Mouse (Mus musculus): ENCODE results near the gene Mllt6.

Mllt6 gene

DNA sequence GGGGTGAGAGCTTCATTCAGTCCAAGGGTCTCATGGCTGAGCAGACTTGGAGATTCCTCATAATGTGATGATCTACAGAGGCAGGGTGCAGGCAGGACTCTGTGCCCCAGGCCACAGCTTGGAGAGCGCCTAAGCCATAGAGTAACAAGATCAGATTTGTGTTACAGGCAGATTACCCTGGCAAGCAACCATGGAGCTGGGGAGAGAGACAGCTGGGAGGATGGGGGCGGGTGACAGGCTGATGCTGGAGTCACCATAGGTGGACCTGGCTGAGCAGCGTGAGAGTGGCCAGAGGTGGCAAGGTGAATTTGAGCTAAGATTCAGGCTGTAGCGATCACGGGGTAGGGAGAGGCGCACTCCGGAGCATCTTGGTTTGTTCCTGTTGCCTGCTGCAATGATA, 4.9 kb downstream of the Mllt6 start:
- no peak for DNase-seq (ENCODE audit: low read depth)

DNA sequence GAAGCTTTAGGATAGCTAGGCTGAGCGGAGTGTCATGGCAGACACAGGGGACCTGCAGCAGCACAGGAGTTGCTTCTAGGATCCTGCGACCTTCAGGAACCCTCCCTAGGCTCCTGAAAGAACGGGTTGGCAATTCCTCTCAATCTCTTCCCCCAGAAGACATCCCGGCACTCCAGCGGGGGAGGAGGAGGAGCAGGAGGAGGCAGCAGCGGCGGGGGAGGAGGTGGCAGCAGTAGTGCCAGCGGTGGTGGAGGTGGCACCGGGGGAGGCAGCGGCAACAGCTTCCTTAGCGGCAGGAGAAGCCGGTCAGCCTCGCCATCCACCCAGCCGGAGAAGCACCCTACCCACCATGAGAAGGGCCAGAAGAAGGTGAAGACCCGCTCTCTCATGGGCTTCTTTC, 6.1 kb downstream of the Mllt6 start:
- no peak for DNase-seq (ENCODE audit: low read depth)

DNA sequence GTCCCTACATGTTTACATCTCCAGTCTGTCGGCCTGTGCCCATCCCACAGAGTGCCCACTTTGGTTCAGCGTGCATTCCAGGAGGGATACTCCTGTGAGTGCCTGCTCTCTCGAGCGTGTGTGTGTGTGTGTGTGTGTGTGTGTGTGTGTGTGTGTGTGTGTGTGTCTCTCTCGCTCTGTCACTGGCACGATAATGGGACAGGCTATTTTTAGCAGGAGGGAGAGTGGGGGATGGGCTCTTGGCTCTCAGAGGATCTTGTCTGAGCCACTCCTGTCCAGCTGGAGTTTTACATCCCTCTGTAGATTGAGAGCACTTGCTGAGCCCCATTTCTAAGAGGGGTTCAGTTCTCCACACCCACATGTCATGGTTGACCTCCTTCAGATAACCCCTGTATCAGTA, 6.6 kb downstream of the Mllt6 start:
- no peak for DNase-seq (ENCODE audit: low read depth)

DNA sequence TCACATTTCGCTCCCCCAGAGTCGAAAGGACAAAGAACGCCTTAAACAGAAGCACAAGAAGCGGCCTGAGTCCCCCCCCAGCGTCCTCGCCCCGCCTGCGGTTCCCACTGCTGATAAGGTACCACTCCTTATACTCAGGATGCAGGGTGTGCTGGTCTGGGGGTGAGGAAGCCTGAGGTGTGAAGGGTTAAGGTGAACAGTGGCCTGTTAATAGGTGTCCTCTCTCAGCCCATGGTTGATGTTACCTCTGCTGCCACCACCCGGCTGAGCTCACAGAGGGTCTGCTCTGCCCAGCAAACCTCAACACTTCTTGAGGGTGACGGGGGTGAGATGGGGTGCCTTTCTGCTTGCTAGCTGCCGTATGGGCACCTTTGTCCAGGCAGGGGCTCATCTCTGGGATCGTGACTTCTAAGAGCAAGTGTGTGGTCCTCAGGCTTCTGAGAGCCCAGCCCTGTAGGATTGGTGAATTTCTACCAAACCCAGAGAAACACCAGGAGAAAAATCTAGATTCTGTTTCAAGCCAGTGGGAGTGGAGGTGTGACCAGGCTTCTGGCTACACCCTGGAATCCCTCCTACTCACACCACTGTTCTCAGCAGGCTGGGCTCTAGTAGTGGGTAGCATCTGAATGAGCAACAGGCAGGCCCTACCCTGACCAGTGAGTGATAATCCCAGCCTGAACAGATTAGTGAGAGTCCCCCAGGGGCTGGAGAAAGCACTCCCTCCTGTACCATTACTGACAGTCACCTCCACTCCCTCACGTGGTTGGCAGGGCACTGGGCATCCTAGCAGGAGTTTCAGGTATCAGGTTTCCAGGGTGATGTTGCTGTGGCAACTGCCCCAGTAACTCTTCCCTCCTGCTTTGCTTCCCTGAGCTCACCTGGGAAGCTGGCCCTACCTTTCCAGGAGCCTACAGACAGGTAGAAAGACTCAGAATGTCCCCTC, 7.3 kb downstream of the Mllt6 start:
- DNase-seq (ENCODE audit: low read depth) = no peak

DNA sequence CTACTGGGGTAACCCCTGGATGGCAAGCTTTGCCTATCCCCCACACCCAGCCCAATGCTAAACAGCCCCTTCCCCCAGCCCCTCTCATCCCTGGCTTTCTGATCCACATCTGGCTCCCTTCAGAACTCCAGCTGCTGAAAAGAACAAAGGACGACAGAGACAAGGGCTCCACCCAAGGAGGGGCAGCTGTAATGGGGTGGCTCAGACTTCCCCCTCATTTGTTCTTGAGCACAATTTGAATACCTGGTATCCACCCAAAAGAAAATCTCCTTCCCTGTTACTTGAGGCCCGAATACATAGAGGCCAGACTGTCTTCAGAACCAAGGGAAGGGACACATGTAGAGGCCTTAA, 7.9 kb downstream of the Mllt6 start:
- DNase-seq (ENCODE audit: low read depth) = no peak

DNA sequence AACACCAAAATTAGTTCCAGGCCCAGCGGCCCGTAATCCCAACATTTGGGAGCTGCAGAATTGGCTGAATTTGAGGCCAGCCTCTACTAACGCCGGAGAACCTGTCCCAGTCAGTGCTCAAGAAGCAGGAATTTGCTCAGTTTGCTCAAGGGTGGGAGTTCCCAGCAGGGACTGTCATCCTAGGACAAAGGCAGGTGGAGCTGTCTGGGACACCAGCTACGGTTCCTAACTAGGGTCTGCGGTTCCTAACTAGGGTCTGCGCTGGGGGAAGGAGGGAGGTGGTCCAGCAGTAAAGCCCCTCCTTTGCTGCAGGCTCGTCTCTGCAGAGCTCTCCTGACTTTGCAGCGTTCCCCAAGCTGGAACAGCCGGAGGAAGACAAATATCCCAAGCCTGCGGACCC, 9.9 kb downstream of the Mllt6 start:
- no peak for DNase-seq (ENCODE audit: low read depth)

DNA sequence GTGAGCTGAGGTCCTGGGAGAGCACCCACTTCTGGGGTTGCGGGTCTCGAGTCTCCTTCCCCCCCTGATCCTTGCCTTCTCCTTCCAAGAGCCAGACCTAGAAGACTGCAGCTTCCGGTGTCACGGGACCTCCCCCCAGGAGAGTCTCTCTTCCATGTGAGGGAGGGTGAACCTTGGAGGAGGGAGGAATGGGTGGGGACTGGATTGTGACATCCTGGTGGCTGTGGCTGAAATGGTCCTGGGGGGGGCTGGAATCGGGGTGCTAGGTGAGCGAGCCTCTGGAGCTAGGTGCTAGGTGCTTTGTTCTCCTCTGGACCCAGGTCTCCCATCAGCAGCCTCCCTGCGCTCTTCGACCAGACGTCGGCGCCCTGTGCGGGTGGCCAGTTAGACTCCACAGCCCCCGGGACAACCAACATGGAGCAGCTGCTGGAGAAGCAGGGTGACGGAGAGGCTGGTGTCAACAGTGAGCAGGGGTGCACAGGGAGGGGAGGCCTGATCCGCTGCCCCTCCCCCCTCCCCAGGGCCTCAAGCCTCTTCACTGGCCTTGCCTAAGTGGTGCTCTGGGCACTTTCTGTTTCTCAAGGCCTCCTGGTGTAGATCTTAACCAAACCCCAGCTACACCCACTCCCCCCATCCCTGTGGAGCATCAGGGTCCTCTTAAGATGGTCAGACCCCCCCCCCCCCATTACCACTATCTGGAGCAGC, 13.0 kb downstream of the Mllt6 start:
- no peak for DNase-seq (ENCODE audit: low read depth)

DNA sequence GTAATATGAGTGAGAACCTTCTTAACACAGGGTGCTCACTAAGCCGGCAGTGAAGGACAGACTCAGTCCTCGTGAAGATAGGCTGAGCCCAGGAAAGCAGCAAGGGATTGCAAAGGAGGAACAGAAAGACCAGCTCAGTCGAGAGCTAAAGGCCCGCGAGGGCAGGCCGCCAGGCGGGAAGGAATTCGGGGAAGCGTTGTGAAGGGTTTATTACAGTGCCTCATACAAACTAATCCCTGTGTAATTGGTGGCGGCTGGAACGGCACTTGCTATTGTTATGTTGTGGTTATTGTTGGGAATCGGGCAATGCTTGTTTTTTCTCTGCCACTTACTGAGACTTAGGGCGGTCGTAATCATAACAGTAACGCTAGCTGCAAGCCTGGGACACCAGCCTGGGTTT, 14.2 kb downstream of the Mllt6 start:
- DNase-seq (ENCODE audit: low read depth) = no peak

DNA sequence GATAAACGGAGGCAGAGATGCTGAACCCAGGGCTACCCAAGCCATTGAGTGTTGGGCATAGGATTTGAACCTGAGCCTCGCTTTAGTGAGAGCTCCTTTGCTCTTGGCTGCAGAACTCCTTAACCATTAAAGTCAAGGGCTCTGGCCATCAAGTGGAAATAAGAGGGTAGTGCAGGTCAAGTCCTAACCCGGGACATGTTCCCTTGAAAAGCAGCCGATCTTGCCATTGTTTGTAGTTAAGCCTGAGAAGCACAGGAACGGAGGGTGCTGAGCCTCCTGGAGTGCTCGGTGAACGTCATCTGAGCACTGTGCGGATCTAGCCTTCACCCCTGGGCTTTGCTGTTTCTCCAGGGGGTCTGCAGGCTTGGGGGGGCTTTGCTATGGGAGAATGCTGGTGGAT, 14.6 kb downstream of the Mllt6 start:
- no peak for DNase-seq (ENCODE audit: low read depth)

DNA sequence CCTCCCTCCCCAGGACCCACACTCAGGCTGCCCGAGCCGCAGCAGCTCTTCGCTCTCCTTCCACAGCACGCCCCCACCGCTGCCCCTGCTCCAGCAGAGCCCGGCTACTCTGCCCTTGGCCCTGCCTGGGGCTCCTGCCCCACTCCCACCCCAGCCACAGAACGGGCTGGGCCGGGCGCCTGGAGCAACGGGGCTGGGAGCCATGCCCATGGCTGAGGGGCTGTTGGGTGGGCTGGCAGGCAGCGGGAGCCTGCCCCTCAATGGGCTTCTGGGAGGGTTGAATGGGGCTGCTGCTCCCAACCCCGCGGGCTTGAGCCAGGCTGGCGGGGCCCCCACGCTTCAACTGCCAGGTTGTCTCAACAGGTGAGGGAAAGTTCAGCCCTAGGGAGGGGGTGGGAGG, 15.1 kb downstream of the Mllt6 start:
- DNase-seq (ENCODE audit: low read depth) = no peak

DNA sequence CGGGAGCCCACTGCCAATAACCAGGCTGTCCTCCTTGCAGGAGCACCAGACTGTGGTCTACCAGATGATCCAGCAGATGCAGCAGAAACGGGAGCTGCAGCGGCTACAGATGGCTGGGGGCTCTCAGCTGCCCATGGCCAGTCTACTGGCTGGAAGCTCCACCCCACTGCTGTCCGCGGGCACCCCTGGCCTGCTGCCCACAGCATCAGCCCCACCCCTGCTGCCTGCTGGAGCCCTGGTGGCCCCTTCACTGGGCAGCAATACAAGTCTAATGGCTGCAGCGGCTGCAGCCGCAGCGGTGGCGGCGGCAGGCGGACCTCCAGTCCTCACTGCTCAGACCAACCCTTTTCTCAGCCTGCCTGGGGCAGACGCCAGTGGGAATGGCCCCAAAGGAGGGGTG, 17.2 kb downstream of the Mllt6 start:
- no peak for DNase-seq (ENCODE audit: low read depth)

DNA sequence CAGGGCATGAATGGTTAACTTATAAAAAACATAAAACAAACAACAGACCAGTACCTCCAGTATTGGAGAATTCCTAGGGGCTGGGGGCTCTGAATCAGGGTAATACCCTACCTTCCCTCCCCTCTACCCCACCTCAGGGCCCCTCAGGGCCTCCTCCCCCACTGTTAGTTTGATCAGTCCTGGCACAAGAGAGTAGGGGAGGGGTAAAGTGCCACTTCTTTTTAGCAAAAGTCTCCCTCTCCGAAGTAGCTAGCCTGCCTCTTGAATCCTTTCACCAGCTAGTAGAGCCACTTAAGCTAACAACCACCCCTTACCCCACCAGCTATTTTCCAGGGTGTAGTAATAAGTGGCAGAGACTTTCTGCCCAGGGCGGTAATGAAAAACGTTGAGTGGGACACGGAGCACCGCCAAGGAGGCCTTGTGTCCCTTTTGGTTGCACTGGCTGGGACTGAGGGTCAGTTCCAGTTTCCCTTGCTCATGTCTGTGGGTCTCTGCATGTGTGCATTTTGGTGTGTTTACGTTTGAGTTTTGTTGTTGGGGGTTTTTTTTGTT, 19.4 kb downstream of the Mllt6 start:
- DNase-seq (ENCODE audit: low read depth) = peak; percentile 26

DNA sequence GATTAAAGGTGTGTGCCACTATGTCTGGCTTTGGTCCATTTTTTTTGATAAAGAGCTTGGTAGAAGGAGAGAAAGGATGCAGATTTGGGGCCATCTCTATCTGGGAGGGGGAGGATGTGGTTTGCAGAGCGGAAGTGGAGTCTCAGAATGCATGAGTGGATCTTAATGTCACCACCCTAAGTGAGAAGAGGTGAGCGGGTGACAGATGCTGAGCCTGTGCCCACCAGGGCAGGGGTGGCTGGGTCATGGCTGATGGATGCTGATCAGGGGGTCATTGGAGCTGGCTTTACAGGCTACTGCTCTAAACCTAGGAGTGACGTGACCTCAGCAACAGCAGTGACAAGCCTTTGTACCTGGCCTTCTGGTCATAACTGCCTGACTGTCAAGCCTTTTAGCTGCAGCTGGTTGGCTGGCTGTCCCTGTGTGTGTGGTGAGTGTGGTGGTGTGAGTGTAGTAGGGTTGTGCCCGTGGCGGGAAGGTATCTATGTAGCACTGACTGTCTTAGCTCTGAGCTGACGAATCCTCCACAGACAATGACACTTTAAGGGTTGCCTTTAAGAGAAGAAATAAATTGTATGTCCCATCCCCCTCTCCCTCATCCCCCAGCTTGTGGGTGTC, 21.0 kb downstream of the Mllt6 start:
- peak; percentile 93 for DNase-seq (ENCODE audit: low read depth)

DNA sequence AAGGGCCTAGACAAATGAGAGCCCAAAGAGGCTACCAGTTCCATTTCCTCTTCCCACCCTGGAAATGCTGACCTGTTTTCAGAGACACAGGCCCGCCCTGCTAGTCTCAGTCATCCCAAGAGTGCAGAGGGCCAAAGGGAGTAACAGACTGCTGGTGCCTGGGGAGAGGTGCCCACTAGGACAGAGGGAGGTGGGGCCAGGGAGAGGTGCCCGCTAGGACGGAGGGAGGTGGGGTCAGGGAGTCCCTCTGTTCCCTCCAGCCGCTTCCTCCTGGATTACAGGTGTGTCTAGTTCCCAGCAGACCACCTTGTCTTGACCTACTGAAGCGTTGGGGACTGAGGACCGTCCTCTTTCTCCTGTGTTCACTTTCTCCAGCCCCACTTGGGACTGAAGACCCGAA, 21.6 kb downstream of the Mllt6 start:
- DNase-seq (ENCODE audit: low read depth) = no peak

DNA sequence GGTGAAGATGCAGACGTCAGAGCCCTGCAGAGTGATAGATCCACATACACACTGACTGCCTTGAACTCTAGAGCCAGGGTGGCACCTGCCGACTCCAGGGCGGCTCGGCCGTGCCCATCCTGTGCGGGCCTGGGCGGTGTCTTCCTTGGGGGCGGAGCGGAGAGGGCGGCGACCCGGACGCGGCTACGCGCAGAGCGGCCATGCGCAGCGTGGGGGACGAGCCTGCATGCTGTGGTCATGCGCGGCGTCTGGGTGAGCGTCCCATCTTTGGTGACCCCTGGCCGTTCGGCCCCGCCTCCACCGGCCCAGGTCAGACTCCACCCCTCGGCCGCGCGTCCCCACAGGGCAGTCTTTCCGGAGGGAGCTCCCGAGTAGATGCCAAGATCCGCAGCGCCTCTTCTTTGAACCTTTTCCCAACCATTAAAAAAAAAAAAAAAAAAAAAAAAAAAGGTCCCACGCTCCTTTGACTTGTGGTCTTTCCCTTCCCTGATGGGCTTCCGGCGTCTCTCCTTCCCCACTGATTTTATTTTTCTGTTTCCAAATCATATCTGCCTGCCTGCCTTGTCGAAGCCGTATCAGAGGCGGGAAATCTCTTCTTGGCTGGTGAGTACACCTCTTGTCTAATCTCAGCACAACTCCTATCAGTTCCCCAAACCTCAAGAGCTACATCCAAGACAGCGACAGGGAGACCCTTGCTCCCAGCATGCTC, 22.6 kb downstream of the Mllt6 start, which contains the start of gene Cisd3:
Cisd3 (plus strand) TSS at position 214 of the 709 bp plus-strand sequence.
- DNase-seq (ENCODE audit: low read depth) = peak; percentile 91

DNA sequence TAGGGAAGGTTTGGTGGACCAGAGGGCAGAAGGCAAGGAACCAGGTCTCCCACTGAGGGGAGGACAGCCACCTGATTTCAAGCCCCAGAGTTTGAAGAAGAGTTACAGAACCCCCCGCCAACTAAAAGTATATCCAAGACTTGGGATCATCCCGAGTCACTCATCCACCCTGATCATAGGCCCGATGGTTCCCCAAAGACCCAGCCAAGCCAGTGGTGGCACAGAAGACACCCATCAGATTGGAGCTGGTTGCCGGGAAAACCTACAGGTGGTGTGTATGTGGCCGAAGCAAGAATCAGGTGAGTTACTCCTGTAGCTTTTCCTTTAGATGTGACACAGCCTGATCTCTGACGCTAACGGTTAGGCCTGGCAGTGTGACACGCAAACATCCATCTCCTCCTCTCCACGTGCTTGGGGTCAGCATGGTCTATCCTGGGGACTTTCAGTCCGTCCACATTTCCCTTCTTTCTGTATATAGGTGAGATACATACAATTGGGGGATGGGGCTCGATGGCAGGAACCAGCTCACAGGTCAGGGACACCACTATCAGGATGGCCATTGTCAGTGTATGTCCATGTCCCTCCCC, 23.2 kb downstream of the Mllt6 start:
- peak; percentile 49 for DNase-seq (ENCODE audit: low read depth)

DNA sequence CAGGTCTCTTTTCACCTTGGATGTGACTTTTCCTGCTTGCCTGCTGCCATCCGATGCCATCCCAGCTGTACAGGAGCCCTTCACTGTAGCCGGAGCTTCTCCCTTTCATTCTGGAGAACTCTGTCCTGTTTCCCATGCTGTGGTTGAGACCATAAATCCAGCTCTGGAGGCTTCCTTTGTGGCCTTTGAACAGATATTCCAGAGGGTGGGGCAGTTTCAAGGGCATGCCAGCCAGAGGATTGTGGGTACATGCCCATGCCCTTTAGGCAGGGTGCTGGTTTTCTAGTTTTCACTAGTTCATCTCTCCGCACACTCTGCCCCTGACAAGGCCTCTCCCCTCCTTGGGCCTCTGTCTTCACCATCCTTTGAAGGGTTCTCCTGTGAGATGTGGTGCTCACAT, 23.8 kb downstream of the Mllt6 start:
- no peak for DNase-seq (ENCODE audit: low read depth)

DNA sequence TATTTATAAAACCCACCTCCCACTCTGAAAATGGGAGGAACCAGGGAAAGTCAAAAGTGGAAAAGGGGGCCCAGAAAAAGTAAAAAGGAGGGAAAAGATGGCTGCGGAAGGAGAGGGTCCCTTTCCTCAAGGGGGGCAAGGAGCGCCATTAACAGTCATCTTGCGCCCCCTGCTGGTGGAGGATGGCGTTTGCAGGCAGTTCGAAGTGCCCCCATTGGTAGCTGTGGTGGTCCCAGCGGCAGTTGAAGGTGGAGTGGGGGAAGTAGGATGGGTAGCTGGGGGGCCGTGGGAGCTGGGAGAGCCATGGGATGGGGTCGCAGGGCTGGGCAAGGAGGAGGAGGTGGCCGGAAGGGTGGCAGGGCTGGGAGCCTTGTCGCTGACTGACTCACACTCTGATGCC, 26.6 kb downstream of the Mllt6 start:
- DNase-seq (ENCODE audit: low read depth) = peak; percentile 76

DNA sequence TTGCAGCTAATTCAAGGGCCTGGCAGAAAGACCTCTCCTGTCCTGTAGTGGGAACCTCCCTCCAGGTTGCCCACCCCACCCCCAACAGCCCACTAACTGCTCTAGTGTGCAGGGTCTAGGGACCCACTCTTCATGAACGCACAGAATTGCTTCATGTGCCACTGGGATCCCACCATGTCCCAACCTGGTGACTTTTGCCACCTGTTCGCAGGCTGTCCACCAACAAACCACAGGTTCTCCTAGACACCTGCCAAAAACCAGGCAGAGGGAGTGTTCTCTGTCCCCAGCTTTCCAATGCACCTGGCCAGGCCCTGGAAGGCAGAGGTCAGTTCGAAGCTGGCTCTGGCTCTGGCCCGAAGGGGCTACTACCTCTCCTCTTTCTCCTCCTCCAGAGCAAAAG, 31.2 kb downstream of the Mllt6 start:
- no peak for DNase-seq (ENCODE audit: low read depth)

DNA sequence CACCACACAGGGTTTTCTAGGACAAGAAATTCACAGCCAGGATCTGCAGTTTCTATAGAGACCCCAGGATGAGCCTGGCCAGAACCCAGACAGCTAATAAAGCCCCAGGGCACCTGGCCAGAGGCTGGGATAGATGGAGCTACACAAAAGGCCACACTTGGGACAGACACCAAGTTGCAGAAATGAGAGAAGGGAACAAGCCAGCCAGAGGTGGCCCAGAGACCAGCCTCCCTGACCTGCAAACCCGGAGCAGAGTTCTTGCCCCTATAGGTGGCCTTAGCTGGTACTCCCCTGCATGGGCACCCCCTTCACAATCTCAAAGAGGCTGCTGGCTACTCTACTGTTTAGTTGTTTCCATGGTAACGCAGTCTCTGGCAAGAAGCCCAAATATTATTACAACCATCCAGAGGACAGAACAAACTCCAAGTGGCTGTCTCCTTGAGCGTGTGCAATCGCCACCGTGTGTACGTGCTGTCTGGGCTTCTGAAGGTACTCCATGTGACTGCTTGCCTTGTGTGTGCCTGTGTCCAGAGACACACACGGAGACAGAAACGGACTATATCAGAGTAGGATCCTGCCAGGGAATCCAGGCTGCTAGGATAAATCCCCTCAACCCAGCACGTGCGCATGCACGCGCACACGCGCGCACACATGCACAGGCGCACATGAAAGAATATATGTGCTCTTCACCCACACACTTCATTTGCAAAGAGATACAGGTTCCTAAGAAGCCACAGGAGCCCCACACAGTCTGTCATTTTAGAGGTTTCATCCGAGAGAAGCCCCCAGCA, 31.9 kb downstream of the Mllt6 start:
- DNase-seq (ENCODE audit: low read depth) = no peak

Measured in induced T-regulatory cell, adult 2 months (primary cell).